Comparison of ENCODE assay signal across 8 mouse cellular contexts in the genomic region with DNA sequence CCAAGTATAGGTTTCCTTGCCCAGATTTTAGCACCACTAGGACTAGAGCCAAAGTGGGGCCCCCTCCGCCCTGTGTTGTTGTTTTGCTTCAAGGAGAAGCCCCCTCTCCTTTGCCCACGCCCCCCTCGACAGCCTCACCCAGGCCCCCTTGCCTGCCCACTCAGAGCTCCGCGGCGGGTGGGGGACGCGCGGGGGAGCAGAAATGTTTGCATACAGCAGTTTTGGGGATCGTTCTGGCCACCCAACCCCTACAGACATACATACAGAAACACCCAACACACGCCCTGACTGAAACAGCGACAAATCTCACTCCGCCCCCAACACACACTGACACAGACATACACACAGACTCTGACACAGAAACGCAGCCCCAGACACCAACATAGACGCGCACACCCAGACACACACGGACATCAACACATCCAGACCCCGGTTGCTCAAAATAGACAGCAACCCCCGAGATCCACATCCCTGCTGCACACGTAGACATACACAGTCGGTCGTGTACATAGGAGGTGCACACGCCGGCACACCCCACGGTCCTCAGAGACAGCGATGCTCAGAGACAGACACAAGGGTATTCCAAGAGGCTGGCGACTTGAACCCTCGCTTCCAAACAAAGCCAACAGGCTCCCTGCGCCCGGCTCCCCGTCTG. TPM values are rescaled to one million over a fixed set of nuclear protein-coding genes. Genes with fewer than 3 reads are reported as not detected.
A peak's percentile ranks its signal among the peaks of the same experiment; 100 is the strongest.
DNase-seq lines count a peak whose midpoint lies in the region; ATAC-seq and TF ChIP-seq lines count a peak whose summit lies in the region.

No protein-coding gene starts in this region.

- peak overlapping the region; percentile 77 for H3K4me2 ChIP-seq in hindbrain, embryonic 15.5 days
- peak overlapping the region; percentile 40 for H3K4me2 ChIP-seq in liver, embryonic 15.5 days
- H3K4me2 ChIP-seq in stomach, postnatal 0 days (replicated peaks; ENCODE audit: low read depth) = peak overlapping the region; percentile 70

- DNase-seq in liver, adult 2 months (ENCODE audit: extremely low read depth, low read depth, low spot score) = no peak
- no peak for DNase-seq in liver
- peak; percentile 45 for DNase-seq in embryo, embryonic 10.5 days (ENCODE audit: low spot score)
- no peak for DNase-seq in stomach, postnatal 0 days (ENCODE audit: low spot score)
- no peak for DNase-seq in urinary bladder, postnatal 36 days (ENCODE audit: low spot score in 2 of 2)
- no peak for DNase-seq in adrenal gland, postnatal 14 days

- H3K27ac ChIP-seq in liver, adult 2 months (replicated peaks; ENCODE audit: insufficient read depth, low read depth, low read length) = no peak overlapping the region
- H3K27ac ChIP-seq in hindbrain, embryonic 15.5 days (replicated peaks) = peak overlapping the region; percentile 94
- no peak overlapping the region for H3K27ac ChIP-seq in liver, embryonic 15.5 days (replicated peaks)
- no peak overlapping the region for H3K27ac ChIP-seq in stomach, postnatal 0 days (replicated peaks)

- no peak for TF ChIP-seq POLR2A in liver, adult 2 months (IDR thresholded peaks at IDR 0.05; ENCODE audit: extremely low read depth, insufficient read depth, low read length)

- H3K4me1 ChIP-seq in liver, adult 2 months (ENCODE audit: control insufficient read depth, insufficient read depth, low read length) = no peaks in the 10 kb centered on the region
- peaks cover 39% of the 10 kb centered on the region for H3K4me1 ChIP-seq in hindbrain, embryonic 15.5 days (replicated peaks)
- peaks cover 19% of the 10 kb centered on the region for H3K4me1 ChIP-seq in liver, embryonic 15.5 days (replicated peaks)
- H3K4me1 ChIP-seq in stomach, postnatal 0 days (replicated peaks; ENCODE audit: control insufficient read depth, insufficient read depth) = no peaks in the 10 kb centered on the region

- H3K27me3 ChIP-seq in liver, adult 2 months (ENCODE audit: control insufficient read depth, insufficient read depth, low read length) = peaks cover 15% of the 10 kb centered on the region
- no peaks in the 10 kb centered on the region for H3K27me3 ChIP-seq in hindbrain, embryonic 15.5 days
- H3K27me3 ChIP-seq in liver, embryonic 15.5 days = peaks cover 83% of the 10 kb centered on the region
- no peaks in the 10 kb centered on the region for H3K27me3 ChIP-seq in stomach, postnatal 0 days (ENCODE audit: control insufficient read depth, insufficient read depth, low read length)

- H3K79me2 ChIP-seq in liver, adult 2 months (ENCODE audit: control insufficient read depth, insufficient read depth, low read length) = no peaks in the 10 kb centered on the region

- no peak for TF ChIP-seq CTCF in liver, adult 2 months (IDR thresholded peaks at IDR 0.05; ENCODE audit: low read depth, low read length)
- TF ChIP-seq CTCF in stomach, postnatal 0 days (IDR thresholded peaks at IDR 0.05; ENCODE audit: low read depth) = no peak

- H3K36me3 ChIP-seq in liver, adult 2 months (ENCODE audit: control insufficient read depth, insufficient read depth, low read length) = no peaks in the 10 kb centered on the region
- H3K36me3 ChIP-seq in hindbrain, embryonic 15.5 days = no peaks in the 10 kb centered on the region
- no peaks in the 10 kb centered on the region for H3K36me3 ChIP-seq in liver, embryonic 15.5 days (replicated peaks)
- H3K36me3 ChIP-seq in stomach, postnatal 0 days (ENCODE audit: control insufficient read depth, insufficient read depth, low read length) = no peaks in the 10 kb centered on the region

- H3K9me3 ChIP-seq in hindbrain, embryonic 15.5 days = no peaks in the 10 kb centered on the region
- no peaks in the 10 kb centered on the region for H3K9me3 ChIP-seq in liver, embryonic 15.5 days (replicated peaks)
- no peaks in the 10 kb centered on the region for H3K9me3 ChIP-seq in stomach, postnatal 0 days (ENCODE audit: control insufficient read depth, low read length)

- peak; percentile 71 for ATAC-seq in hindbrain, embryonic 15.5 days (ENCODE audit: low FRiP score, low read depth)
- no peak for ATAC-seq in liver, embryonic 15.5 days (ENCODE audit: insufficient read depth)
- ATAC-seq in stomach, postnatal 0 days (ENCODE audit: low FRiP score, low TSS enrichment) = peak; percentile 25; the same call in 1 of the 2 replicates

- peak overlapping the region; percentile 44 for H3K4me3 ChIP-seq in liver, adult 2 months (ENCODE audit: insufficient read depth, low read depth, low read length)
- peak overlapping the region; percentile 79 for H3K4me3 ChIP-seq in hindbrain, embryonic 15.5 days
- H3K4me3 ChIP-seq in liver, embryonic 15.5 days (replicated peaks) = peak overlapping the region; percentile 26
- peak overlapping the region; percentile 48 for H3K4me3 ChIP-seq in stomach, postnatal 0 days (ENCODE audit: low read depth, low read length)

- H3K9ac ChIP-seq in liver, adult 2 months (ENCODE audit: low read depth, low read length) = peak overlapping the region; percentile 21; the same call in 1 of the 2 replicates
- H3K9ac ChIP-seq in hindbrain, embryonic 15.5 days = peak overlapping the region; percentile 95
- H3K9ac ChIP-seq in liver, embryonic 15.5 days = no peak overlapping the region
- peak overlapping the region; percentile 31; the same call in 1 of the 2 replicates for H3K9ac ChIP-seq in stomach, postnatal 0 days (ENCODE audit: low read length)

- no peak for TF ChIP-seq EP300 in stomach, postnatal 0 days (optimal IDR thresholded peaks at IDR 0.05)

- 3% methylated on average over 31 of the region's 31 CpGs for WGBS in liver, adult 2 months
- WGBS in hindbrain, embryonic 15.5 days = 0% methylated on average over 31 of the region's 31 CpGs
- 2% methylated on average over 31 of the region's 31 CpGs for WGBS in liver, embryonic 15.5 days (ENCODE audit: insufficient replicate concordance)
- WGBS in stomach, postnatal 0 days = under 1% methylated on average over 30 of the region's 31 CpGs

RNA-seq across cellular contexts. Expression of a gene that starts 0.7 kb away (rescaled TPM):
- 3.0 and 6.2 TPM in 2 replicates for total RNA-seq in liver, adult 2 months (2014; rRNA removed)
- polyA plus RNA-seq in liver, adult 2 months (2012; rRNA removed) = 9.2 and 10.4 TPM in 2 replicates
- polyA plus RNA-seq in hindbrain, embryonic 15.5 days (2015; fragmentation: Nextera tagmentation; extraction: Ambion mirVana) = 81.5 and 84.8 TPM in 2 replicates
- 1.7 and 2.0 TPM in 2 replicates for polyA plus RNA-seq in liver, embryonic 15.5 days (2015; fragmentation: Nextera tagmentation; extraction: Ambion mirVana)
- 0.99 and 1.4 TPM in 2 replicates for polyA plus RNA-seq in stomach, postnatal 0 days (2015; fragmentation: Nextera tagmentation; extraction: Ambion mirVana)
- 9.7 and 11.2 TPM in 2 replicates for total RNA-seq in adrenal gland, postnatal 14 days (2021)

RNA-seq across cellular contexts. Expression of a gene that starts 16.1 kb away (rescaled TPM):
- 3.0 and 3.4 TPM in 2 replicates for total RNA-seq in liver, adult 2 months (2014; rRNA removed)
- polyA plus RNA-seq in liver, adult 2 months (2012; rRNA removed) = 0.12 and 0.44 TPM in 2 replicates
- 0.83 and 2.0 TPM in 2 replicates for polyA plus RNA-seq in hindbrain, embryonic 15.5 days (2015; fragmentation: Nextera tagmentation; extraction: Ambion mirVana)
- polyA plus RNA-seq in liver, embryonic 15.5 days (2015; fragmentation: Nextera tagmentation; extraction: Ambion mirVana) = 3.3 and 4.2 TPM in 2 replicates
- polyA plus RNA-seq in stomach, postnatal 0 days (2015; fragmentation: Nextera tagmentation; extraction: Ambion mirVana) = 3.9 and 4.7 TPM in 2 replicates
- total RNA-seq in adrenal gland, postnatal 14 days (2021) = 0.37 and 3.0 TPM in 2 replicates

RNA-seq across cellular contexts. Expression of a gene that starts 33.3 kb away (rescaled TPM):
- total RNA-seq in liver, adult 2 months (2014; rRNA removed) = 0.87 and 0.92 TPM in 2 replicates
- 4.1 and 5.2 TPM in 2 replicates for polyA plus RNA-seq in liver, adult 2 months (2012; rRNA removed)
- polyA plus RNA-seq in hindbrain, embryonic 15.5 days (2015; fragmentation: Nextera tagmentation; extraction: Ambion mirVana) = 18.6 and 19.9 TPM in 2 replicates
- polyA plus RNA-seq in liver, embryonic 15.5 days (2015; fragmentation: Nextera tagmentation; extraction: Ambion mirVana) = 74.7 and 83.3 TPM in 2 replicates
- 0.71 and 0.85 TPM in 2 replicates for polyA plus RNA-seq in stomach, postnatal 0 days (2015; fragmentation: Nextera tagmentation; extraction: Ambion mirVana)
- 2.8 and 6.0 TPM in 2 replicates for total RNA-seq in adrenal gland, postnatal 14 days (2021)

Comparison
In these comparisons a context has a peak if more than half of its experiments do, and no peak if none do; other contexts are left out.
1. H3K4me3 ChIP-seq: peak in every context shown above with its lines; median percentile 79 in hindbrain, embryonic 15.5 days; 48 in stomach, postnatal 0 days; 44 in liver, adult 2 months; 26 in liver, embryonic 15.5 days.